Mouse (Mus musculus) spleen, postnatal 0 days (tissue): ENCODE measurements around the gene Gm49373. TPM values are rescaled to one million over a fixed set of nuclear protein-coding genes. Genes with fewer than 3 reads are reported as not detected.

Source experiments
- microRNA counts: library from miRNA; unstranded; fragments of <30 nt; microRNA quantifications from one replicate; lab custom pipeline; 2015
- polyA plus RNA-seq: library from polyadenylated mRNA; unstranded; fragments of >200 nt; fragmentation: Nextera tagmentation; extraction: Ambion mirVana; gene quantifications from 2 replicates; pipeline ENCODE4 v1.2.1, GENCODE M21; 2015

Gene Gm49373
- polyA plus RNA-seq = 0.17 and 0.23 TPM in 2 replicates

DNA sequence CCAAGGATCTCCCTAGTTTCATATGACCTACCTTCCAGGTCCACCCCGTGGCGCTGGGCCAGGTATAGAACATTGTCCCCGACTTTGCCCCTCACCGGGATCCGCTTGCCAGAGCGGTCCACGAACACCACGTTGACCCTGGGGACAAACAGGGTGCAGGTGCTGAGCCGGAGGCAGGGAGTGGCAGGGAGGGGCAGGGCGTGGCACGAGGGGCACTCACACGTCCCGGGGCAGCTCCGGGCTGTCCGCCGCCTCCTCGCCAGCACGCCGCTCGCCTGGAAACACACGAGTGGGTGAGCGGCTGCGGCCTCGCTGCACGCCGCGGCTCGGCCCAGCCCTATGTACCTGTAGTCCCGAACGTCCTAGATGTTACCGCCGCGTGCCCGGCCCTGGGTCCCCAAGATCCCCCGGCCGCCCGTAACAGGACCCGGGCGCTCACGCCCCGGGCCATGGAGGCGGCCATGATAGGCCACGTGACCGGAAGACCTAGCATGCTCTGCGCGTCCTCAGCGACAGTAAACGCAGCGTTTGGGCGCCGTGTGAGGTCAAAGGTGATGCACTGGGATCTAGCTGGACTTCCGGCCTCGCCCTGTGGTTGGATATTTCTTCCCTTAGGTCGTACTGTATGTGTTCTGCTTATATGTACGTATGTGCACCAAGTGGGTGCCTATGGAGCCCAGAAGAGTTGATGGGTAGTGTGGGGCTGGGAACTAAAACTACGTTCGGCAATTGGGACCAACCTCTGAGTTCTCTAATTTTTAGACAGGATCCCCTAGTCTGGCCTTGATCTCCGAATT, at the start of gene Gm49373, which contains the start of gene Fdx1l:
Gene Gm49373, minus strand, starts transcription at position 53 of the 797 bp plus-strand sequence.
Gene Fdx1l, minus strand, starts transcription at position 571 of the 797 bp plus-strand sequence.

DNA sequence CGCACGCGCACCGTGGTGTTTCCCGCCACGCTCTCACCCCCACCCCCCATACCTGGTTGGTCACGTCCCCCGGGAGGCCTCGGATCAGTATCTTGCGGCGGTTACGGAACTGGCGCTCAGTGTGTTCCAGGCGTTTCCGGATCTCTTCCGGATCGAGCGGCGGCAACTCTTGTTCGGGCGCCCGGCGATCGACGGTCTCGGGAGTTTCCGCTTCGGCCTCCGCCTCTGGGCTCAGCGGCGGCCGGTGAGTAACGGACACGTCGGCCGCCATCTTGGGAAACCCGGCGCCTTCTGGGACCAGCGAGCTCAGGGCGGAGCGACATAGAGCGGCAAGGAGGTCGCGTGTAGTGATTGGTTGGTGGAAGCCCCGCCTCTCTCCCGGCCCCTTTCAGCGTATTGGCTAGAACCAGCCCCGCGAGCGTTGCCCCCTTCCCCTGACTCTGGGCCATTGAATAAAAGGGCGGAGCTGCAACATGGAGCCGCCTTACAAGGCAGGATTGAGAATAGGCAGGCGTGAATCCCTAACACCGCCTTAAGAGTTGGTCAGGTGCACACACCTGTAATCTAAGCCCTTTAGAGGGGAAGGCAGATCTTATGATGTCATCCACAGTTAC, 18.9 kb upstream of the Gm49373 start, which contains the start of the genes Gm38431 and Raver1:
Gene Gm38431, minus strand, starts transcription at position 291 of the 614 bp plus-strand sequence.
Gene Raver1, minus strand, starts transcription at position 302 of the 614 bp plus-strand sequence.

DNA sequence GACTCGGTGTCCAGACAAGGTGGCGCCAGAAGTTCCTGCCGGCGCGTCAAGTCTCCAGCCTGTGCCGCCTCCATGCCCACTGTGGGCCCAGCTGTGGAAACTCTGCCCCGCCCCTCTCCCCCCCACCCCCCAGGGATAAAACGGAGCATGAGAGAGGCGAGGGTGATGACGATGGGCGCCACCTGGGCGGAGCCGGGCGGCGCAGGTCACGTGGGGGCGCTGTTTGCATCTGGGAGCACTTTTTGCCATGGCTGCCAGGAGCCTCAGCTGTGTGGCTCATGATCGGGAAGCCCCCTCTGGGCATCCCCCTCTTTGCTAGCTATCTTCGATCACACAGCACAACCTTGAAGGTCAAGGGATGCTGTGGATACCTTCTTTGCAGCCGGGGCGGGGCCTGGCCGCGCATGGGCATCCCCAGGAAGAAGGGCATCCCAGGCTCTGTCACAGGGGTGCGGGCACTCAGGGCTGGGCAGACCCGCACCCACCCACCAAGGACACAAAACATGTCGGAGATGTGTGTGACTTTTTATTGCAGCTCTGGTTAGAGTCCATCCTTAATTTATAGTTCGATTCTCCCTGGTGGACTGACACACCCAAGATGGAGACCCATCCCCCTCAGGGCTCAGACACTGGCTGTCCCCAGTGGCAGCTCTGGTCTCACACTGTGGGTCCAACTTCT, 5.8 kb downstream of the Gm49373 start, which contains the start of gene Zglp1:
Gene Zglp1, minus strand, starts transcription at position 88 of the 679 bp plus-strand sequence.

DNA sequence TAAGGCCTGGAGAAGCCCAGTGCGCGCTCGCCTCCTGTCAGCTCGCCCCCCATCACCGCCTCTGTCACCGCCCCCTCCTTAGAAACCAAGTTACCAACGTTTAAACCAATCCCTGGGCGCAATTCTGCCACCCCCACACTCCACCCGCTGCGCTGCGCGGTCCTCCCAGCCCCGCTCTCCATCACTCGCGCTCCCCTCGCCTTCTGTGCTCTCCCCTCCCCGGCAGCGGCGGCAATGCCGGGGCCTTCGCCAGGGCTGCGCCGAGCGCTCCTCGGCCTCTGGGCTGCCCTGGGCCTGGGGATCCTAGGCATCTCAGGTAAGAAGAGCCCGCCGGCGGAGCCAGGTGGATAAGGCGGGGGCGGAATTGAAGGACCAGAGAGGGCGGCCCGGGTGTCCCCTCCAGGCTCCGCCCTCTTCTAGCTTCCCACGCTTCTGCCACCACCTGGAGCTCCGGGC, 41.0 kb downstream of the Gm49373 start, which contains the start of gene Icam5:
Gene Icam5, plus strand, starts transcription at position 178 of the 456 bp plus-strand sequence.

DNA sequence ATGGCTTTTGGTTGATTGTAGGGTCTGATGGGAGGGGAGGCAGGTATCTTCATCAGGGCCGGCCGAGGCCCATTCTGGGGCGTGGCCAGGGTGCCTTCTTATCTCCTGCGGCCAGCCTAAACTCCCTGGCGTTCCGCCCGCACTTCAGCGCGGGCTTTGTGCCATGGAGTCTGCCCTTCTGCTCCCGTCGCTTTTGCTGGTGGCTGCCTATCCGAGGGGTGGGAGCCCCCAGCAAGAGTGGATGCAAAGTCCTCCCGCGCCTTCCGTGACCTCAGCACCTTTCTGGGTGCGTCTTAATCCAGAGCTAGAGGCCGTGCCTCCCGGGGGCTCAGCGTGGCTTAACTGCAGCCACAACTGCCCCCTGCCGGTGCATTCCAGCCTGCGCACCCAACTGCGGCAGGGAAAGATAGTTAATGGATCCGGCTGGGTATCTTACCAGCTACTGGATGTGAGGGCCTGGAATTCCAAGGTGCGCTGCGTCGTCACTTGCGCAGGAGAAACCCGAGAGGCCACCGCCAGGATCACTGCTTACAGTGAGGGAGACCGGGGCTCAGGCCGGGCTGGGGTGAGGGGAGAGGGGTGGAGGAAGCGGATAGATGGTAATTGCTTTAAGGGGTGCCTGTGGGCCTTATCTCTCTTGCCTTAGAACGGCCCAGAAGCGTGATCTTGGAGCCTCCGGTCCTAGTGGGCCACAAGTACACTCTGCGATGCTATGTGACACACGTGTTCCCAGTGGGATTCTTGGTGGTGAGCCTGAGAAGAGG, 43.4 kb downstream of the Gm49373 start, which contains the start of gene Icam4:
Gene Icam4, plus strand, starts transcription at position 83 of the 764 bp plus-strand sequence.

DNA sequence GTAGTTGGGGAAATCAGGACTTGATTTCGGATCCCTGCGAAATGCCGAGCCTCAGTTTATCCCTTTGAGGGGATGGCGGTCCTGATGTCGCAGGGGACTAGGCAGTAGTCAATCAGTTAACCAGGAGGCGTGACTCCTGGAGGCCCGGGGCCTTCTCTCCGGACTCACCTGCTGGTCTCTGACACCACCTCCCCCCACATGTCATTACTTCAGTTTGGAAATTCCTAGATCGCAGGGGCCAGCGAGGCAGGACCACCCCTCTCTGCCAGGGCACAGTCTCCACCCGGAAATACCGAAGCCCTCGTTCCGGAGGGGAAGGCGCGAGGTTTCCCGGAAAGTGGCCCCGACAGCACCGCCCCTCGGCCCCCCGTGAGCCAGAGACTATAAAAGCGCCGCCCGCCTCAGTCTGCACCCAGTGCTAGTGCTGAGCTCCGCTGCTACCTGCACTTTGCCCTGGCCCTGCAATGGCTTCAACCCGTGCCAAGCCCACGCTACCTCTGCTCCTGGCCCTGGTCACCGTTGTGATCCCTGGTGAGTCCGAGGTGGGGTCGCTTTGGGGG, 57.2 kb downstream of the Gm49373 start, which contains the start of gene Icam1:
Gene Icam1, plus strand, starts transcription at position 415 of the 560 bp plus-strand sequence.

MicroRNAs within 50 kb of the gene (microRNA counts, 519-probe panel; counts per million panel counts)
- 88.3 counts per million for microRNA mmu-miR-1900 (lab: Ali Mortazavi, UCI)

Other genes starting within 250 kb of the Gm49373 start
- gene A230050P20Rik, start 204.5 kb downstream of the Gm49373 start, polyA plus RNA-seq = 11.0 and 14.0 TPM in 2 replicates
- gene Angptl6, start 193.4 kb downstream of the Gm49373 start, polyA plus RNA-seq = 1.3 and 1.5 TPM in 2 replicates
- gene Ppan, start 184.9 kb downstream of the Gm49373 start, polyA plus RNA-seq = 65.4 and 72.3 TPM in 2 replicates
- gene Eif3g, start 174.5 kb downstream of the Gm49373 start, polyA plus RNA-seq = 198 and 211 TPM in 2 replicates
- 63.9 and 66.7 TPM in 2 replicates for gene Dnmt1, start 113.2 kb downstream of the Gm49373 start, polyA plus RNA-seq
- 6.7 and 8.2 TPM in 2 replicates for gene S1pr2, start 96.3 kb downstream of the Gm49373 start, polyA plus RNA-seq
- 77.0 and 79.0 TPM in 2 replicates for gene Mrpl4, start 70.4 kb downstream of the Gm49373 start, polyA plus RNA-seq
- 10.4 and 13.8 TPM in 2 replicates for gene Icam1, start 57.1 kb downstream of the Gm49373 start, polyA plus RNA-seq
- 111 and 139 TPM in 2 replicates for gene Icam4, start 43.7 kb downstream of the Gm49373 start, polyA plus RNA-seq
- gene Icam5, start 41.0 kb downstream of the Gm49373 start, polyA plus RNA-seq = 0.27 and 0.35 TPM in 2 replicates
- 0.26 and 0.67 TPM in 2 replicates for gene Zglp1, start 6.0 kb downstream of the Gm49373 start, polyA plus RNA-seq
- gene Fdx1l, start 518 bp upstream of the Gm49373 start, polyA plus RNA-seq = 41.2 and 44.7 TPM in 2 replicates
- gene Gm38431, start 18.9 kb upstream of the Gm49373 start, polyA plus RNA-seq = 0.86 and 1.1 TPM in 2 replicates
- 20.1 and 20.8 TPM in 2 replicates for gene Raver1, start 18.9 kb upstream of the Gm49373 start, polyA plus RNA-seq
- gene Tyk2, start 58.1 kb upstream of the Gm49373 start, polyA plus RNA-seq = 9.7 and 12.2 TPM in 2 replicates
- 139 and 143 TPM in 2 replicates for gene Cdc37, start 76.9 kb upstream of the Gm49373 start, polyA plus RNA-seq
- 4.1 and 5.6 TPM in 2 replicates for gene Pde4a, start 92.6 kb upstream of the Gm49373 start, polyA plus RNA-seq
- 31.7 and 37.9 TPM in 2 replicates for gene Keap1, start 166.3 kb upstream of the Gm49373 start, polyA plus RNA-seq
- 0.52 and 0.57 TPM in 2 replicates for gene S1pr5, start 175.3 kb upstream of the Gm49373 start, polyA plus RNA-seq
- gene Atg4d, start 192.2 kb upstream of the Gm49373 start, polyA plus RNA-seq = 60.0 and 74.6 TPM in 2 replicates
- gene Kri1, start 214.9 kb upstream of the Gm49373 start, polyA plus RNA-seq = 14.7 and 14.9 TPM in 2 replicates
- 125 and 133 TPM in 2 replicates for gene Cdkn2d, start 218.3 kb upstream of the Gm49373 start, polyA plus RNA-seq
- gene Ap1m2, start 239.2 kb upstream of the Gm49373 start, polyA plus RNA-seq = 0.11 and 0.13 TPM in 2 replicates
- gene Slc44a2, start 247.6 kb upstream of the Gm49373 start, polyA plus RNA-seq = 37.8 and 47.0 TPM in 2 replicates